Mouse (Mus musculus): ENCODE data around the gene Sema4b. TPM values are rescaled to one million over a fixed set of nuclear protein-coding genes. Genes with fewer than 3 reads are reported as not detected.

Sema4b gene
- polyA plus RNA-seq, 1 experiment from 2014 or later = 6.9 TPM

DNA sequence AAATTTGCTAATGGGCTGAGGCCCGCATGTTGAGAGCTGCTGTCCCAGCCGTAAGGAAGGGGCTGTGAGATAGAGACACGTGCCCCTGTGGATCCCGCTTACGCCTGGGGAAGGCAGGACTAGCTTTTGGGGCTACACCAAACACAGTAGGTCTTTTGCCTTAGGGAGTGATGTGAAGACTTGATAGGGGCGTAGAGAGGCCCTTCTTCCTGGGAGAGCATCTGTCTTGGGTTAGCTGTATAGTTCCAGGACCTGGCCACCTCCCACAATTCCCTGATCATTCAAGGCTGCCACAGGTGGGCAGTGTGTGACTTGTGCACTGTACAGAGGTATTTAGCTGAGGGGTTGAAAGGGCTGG is 13.9 kb downstream of the Sema4b start:
- Histone ChIP-seq H3K4me3 (ENCODE audit: low read depth, low read length) (no peak overlapping the region), H3K27ac (replicated peaks; ENCODE audit: low read depth, low read length) (no peak overlapping the region), H3K9ac (replicated peaks; ENCODE audit: low read length) (no peak overlapping the region), H3K36me3 (replicated peaks; ENCODE audit: control insufficient read depth, insufficient read depth, low read depth, low read length) (no peaks in the 10 kb centered on the region), H3K27me3 (ENCODE audit: control insufficient read depth, insufficient read depth, low read length) (no peaks in the 10 kb centered on the region), H3K4me1 (ENCODE audit: control insufficient read depth, insufficient read depth, low read length) (no peaks in the 10 kb centered on the region), H3K4me2 (ENCODE audit: low read depth, low read length) (no peak overlapping the region), H3K9me3 (replicated peaks; ENCODE audit: control insufficient read depth, low read length) (no peaks in the 10 kb centered on the region)
- ATAC-seq (replicated peaks; ENCODE audit: insufficient number of reproducible peaks, low FRiP score, low TSS enrichment, low read depth) = no peak
- WGBS = 86% methylated on average over 6 of the region's 6 CpGs
- no peak for DNase-seq (ENCODE audit: low spot score)

DNA sequence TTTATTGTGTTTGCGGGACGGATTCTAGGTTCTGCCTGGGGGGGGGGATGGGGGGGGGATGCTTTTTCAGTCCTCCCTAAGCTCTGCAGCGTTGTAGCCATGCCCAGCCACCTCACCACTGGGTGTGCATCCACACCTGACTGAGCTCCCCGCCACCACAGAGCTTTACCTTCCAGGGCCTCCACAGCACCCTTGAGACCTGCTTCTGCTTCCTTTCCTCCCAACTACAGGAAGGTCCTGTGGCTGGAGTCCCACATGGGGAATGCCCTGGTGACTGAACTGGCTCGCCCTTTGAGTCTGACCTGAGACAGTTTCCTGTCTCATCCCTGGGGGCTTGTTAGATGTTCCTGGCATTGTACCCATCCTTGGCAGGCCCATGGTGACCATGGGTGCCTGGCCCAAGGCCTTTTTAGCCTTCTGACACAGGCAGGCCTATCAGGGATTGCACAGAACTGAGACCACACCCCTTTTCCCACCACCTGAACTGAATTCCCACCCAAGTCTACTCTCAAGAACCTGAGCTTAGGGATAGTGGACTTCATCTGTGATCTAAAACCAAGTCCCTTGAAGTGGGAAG is 14.4 kb downstream of the Sema4b start:
- H3K27ac ChIP-seq (replicated peaks; ENCODE audit: low read depth, low read length) = no peak overlapping the region

DNA sequence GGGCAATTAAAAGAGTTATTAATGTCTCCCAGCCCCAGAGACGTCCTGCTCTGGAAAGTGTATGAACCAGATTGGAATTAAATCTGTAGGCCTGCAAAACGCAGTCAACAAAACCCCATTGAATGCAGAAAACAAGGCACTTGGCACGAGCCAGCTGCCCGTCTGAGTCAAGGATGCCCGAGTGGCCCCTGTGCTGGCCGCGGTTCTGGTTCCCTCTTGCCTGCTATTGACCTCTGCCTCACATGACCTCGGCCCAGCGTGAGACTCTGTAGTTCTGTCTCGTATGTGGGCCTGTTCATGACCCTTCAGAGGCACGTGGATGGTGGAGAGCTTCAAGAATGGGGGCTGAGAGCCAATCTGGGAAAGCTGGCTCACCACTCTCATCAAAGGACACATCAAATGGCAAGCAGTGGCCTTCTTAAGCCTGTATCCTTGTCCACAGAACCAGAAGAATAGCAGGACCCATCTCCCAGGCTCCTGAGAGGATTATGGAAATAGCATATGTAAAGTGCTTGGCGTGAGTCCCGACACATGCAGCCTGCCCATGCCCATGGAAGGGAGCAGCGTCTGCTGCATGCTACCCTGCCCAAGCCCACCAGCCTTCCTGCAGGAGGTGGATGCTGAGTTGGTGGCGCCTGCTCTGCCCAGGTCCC is 15.4 kb downstream of the Sema4b start:
- H3K27ac ChIP-seq (replicated peaks; ENCODE audit: low read depth, low read length) = no peak overlapping the region
- DNase-seq (ENCODE audit: low spot score) (no peak), ATAC-seq (replicated peaks; ENCODE audit: insufficient number of reproducible peaks, low FRiP score, low TSS enrichment, low read depth) (no peak)
- 87% methylated on average over 15 of the region's 15 CpGs for WGBS
- no peaks in the 10 kb centered on the region for H3K4me1 ChIP-seq (ENCODE audit: control insufficient read depth, insufficient read depth, low read length)
- no peak overlapping the region for H3K9ac ChIP-seq (replicated peaks; ENCODE audit: low read length)
- no peak overlapping the region for H3K4me3 ChIP-seq (ENCODE audit: low read depth, low read length)
- no peaks in the 10 kb centered on the region for H3K27me3 ChIP-seq (ENCODE audit: control insufficient read depth, insufficient read depth, low read length)
- no peaks in the 10 kb centered on the region for H3K9me3 ChIP-seq (replicated peaks; ENCODE audit: control insufficient read depth, low read length)
- H3K4me2 ChIP-seq (ENCODE audit: low read depth, low read length) = no peak overlapping the region
- no peaks in the 10 kb centered on the region for H3K36me3 ChIP-seq (replicated peaks; ENCODE audit: control insufficient read depth, insufficient read depth, low read depth, low read length)

More for the DNA sequence above, 14.4 kb downstream of the Sema4b start:
- no peak for ATAC-seq (replicated peaks; ENCODE audit: insufficient number of reproducible peaks, low FRiP score, low TSS enrichment, low read depth)
- 88% methylated on average over 5 of the region's 5 CpGs for WGBS
- no peak overlapping the region for H3K4me3 ChIP-seq (ENCODE audit: low read depth, low read length)
- H3K4me1 ChIP-seq (ENCODE audit: control insufficient read depth, insufficient read depth, low read length) = no peaks in the 10 kb centered on the region
- H3K27me3 ChIP-seq (ENCODE audit: control insufficient read depth, insufficient read depth, low read length) = no peaks in the 10 kb centered on the region
- H3K9me3 ChIP-seq (replicated peaks; ENCODE audit: control insufficient read depth, low read length) = no peaks in the 10 kb centered on the region
- H3K4me2 ChIP-seq (ENCODE audit: low read depth, low read length) = no peak overlapping the region; the same call in 1 of the 2 replicates
- H3K9ac ChIP-seq (replicated peaks; ENCODE audit: low read length) = no peak overlapping the region
- no peaks in the 10 kb centered on the region for H3K36me3 ChIP-seq (replicated peaks; ENCODE audit: control insufficient read depth, insufficient read depth, low read depth, low read length)
- DNase-seq (ENCODE audit: low spot score) = no peak

DNA sequence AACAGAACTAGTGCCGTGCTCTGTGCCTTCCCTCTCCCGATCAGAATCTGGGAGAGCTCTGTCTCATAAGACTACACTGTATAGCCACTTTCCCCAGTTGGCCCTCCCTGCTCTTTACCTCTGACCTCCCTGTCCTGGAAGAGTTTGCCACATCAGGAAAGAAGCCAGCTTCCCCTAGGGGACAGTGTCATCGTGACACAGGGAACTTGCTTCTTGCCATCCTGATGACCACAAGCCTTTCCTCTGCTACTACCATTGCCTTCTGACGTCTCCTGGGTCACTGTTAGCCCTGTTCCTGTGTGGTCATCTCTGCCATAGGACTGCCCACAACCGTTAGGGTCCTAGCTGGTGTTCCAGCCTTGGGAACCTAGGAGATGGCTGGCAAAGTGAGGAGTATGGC is 16.3 kb downstream of the Sema4b start:
- no peak for ATAC-seq (replicated peaks; ENCODE audit: insufficient number of reproducible peaks, low FRiP score, low TSS enrichment, low read depth)
- WGBS = 80% methylated on average over 5 of the region's 5 CpGs
- no peaks in the 10 kb centered on the region for H3K4me1 ChIP-seq (ENCODE audit: control insufficient read depth, insufficient read depth, low read length)

DNA sequence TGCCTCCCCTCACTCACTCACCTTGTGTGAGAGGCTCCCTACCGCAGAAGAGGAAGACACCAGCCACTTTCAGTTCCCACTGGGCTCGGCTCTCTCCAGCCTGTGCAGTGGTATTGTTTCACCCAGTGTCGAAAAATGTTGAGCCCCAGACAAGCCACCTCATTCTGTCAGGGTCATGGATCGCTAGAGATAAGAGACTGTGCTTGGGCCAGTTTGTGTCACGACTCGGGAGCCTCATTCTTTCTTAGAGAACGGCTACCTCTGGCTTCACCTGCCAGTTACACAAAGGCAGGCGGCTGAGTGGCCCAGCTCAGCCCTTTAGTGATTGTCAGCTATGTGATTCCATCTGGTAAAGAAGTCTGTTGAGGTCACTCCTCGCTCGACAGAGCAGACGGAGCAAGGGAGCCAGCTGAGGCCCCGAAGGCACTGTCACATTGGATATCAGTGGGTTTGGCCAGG is 17.0 kb downstream of the Sema4b start:
- Histone ChIP-seq H3K4me2 (ENCODE audit: low read depth, low read length) (no peak overlapping the region), H3K4me1 (ENCODE audit: control insufficient read depth, insufficient read depth, low read length) (no peaks in the 10 kb centered on the region), H3K27ac (replicated peaks; ENCODE audit: low read depth, low read length) (no peak overlapping the region), H3K9me3 (replicated peaks; ENCODE audit: control insufficient read depth, low read length) (no peaks in the 10 kb centered on the region), H3K4me3 (ENCODE audit: low read depth, low read length) (no peak overlapping the region), H3K27me3 (ENCODE audit: control insufficient read depth, insufficient read depth, low read length) (no peaks in the 10 kb centered on the region), H3K36me3 (replicated peaks; ENCODE audit: control insufficient read depth, insufficient read depth, low read depth, low read length) (no peaks in the 10 kb centered on the region), H3K9ac (replicated peaks; ENCODE audit: low read length) (no peak overlapping the region)
- 63% methylated on average over 12 of the region's 12 CpGs for WGBS
- no peak for ATAC-seq (replicated peaks; ENCODE audit: insufficient number of reproducible peaks, low FRiP score, low TSS enrichment, low read depth)
- no peak for DNase-seq (ENCODE audit: low spot score)

More for the DNA sequence above, 16.3 kb downstream of the Sema4b start:
- Histone ChIP-seq H3K4me3 (ENCODE audit: low read depth, low read length) (no peak overlapping the region), H3K4me2 (ENCODE audit: low read depth, low read length) (no peak overlapping the region), H3K27ac (replicated peaks; ENCODE audit: low read depth, low read length) (no peak overlapping the region), H3K9me3 (replicated peaks; ENCODE audit: control insufficient read depth, low read length) (no peaks in the 10 kb centered on the region), H3K9ac (replicated peaks; ENCODE audit: low read length) (no peak overlapping the region), H3K36me3 (replicated peaks; ENCODE audit: control insufficient read depth, insufficient read depth, low read depth, low read length) (no peaks in the 10 kb centered on the region), H3K27me3 (ENCODE audit: control insufficient read depth, insufficient read depth, low read length) (no peaks in the 10 kb centered on the region)
- DNase-seq (ENCODE audit: low spot score) = no peak

DNA sequence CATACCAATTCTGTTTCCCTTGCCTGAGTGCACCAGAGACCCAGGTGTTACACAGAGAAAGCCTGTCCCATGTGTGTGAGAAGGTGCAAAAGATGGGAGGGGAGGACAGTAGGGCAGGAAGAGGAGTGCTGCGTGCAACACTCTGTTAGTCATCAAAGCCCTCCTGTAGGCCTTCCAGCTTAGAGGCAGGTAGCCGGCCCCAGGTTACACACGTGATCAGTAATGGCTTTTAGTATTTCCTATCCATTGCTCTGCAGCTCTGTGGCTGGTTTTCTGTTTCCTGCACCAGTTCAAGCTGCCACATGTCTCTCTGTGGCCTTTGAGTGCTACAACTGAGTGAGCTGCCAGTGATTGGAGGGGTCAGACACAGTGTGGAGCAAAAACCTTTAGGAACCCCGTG is 17.7 kb downstream of the Sema4b start:
- H3K27ac ChIP-seq (replicated peaks; ENCODE audit: low read depth, low read length) = no peak overlapping the region
- no peak overlapping the region for H3K9ac ChIP-seq (replicated peaks; ENCODE audit: low read length)
- 86% methylated on average over 4 of the region's 4 CpGs for WGBS
- H3K27me3 ChIP-seq (ENCODE audit: control insufficient read depth, insufficient read depth, low read length) = no peaks in the 10 kb centered on the region
- ATAC-seq (replicated peaks; ENCODE audit: insufficient number of reproducible peaks, low FRiP score, low TSS enrichment, low read depth) (no peak), DNase-seq (ENCODE audit: low spot score) (no peak)
- H3K9me3 ChIP-seq (replicated peaks; ENCODE audit: control insufficient read depth, low read length) = no peaks in the 10 kb centered on the region
- no peak overlapping the region for H3K4me3 ChIP-seq (ENCODE audit: low read depth, low read length)
- H3K4me2 ChIP-seq (ENCODE audit: low read depth, low read length) = no peak overlapping the region
- H3K36me3 ChIP-seq (replicated peaks; ENCODE audit: control insufficient read depth, insufficient read depth, low read depth, low read length) = no peaks in the 10 kb centered on the region
- H3K4me1 ChIP-seq (ENCODE audit: control insufficient read depth, insufficient read depth, low read length) = no peaks in the 10 kb centered on the region

DNA sequence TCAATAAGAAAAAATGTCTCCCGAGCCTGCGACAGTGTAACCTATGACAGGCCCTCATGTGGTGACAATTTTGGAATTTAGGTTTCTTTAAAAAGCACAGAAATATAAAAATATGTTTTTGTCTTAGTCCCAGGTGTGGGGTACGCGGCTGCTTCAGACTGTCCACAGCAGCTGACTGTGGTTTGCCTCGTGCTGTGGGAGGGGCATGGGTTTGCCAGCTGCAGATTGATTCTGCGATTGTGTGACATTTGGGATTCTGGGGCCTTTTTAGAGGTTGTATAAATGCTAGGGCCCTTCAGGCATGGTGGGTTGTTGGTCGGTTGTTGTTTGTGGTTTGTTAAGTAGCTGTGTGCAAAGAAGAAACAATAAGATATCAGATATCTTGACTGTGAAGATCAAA is 18.3 kb downstream of the Sema4b start:
- WGBS = 78% methylated on average over 7 of the region's 7 CpGs
- ATAC-seq (replicated peaks; ENCODE audit: insufficient number of reproducible peaks, low FRiP score, low TSS enrichment, low read depth) (no peak), DNase-seq (ENCODE audit: low spot score) (no peak)
- Histone ChIP-seq H3K9ac (replicated peaks; ENCODE audit: low read length) (no peak overlapping the region), H3K4me3 (ENCODE audit: low read depth, low read length) (no peak overlapping the region), H3K27me3 (ENCODE audit: control insufficient read depth, insufficient read depth, low read length) (no peaks in the 10 kb centered on the region), H3K4me1 (ENCODE audit: control insufficient read depth, insufficient read depth, low read length) (no peaks in the 10 kb centered on the region), H3K36me3 (replicated peaks; ENCODE audit: control insufficient read depth, insufficient read depth, low read depth, low read length) (no peaks in the 10 kb centered on the region), H3K4me2 (ENCODE audit: low read depth, low read length) (no peak overlapping the region), H3K9me3 (replicated peaks; ENCODE audit: control insufficient read depth, low read length) (no peaks in the 10 kb centered on the region), H3K27ac (replicated peaks; ENCODE audit: low read depth, low read length) (no peak overlapping the region)

DNA sequence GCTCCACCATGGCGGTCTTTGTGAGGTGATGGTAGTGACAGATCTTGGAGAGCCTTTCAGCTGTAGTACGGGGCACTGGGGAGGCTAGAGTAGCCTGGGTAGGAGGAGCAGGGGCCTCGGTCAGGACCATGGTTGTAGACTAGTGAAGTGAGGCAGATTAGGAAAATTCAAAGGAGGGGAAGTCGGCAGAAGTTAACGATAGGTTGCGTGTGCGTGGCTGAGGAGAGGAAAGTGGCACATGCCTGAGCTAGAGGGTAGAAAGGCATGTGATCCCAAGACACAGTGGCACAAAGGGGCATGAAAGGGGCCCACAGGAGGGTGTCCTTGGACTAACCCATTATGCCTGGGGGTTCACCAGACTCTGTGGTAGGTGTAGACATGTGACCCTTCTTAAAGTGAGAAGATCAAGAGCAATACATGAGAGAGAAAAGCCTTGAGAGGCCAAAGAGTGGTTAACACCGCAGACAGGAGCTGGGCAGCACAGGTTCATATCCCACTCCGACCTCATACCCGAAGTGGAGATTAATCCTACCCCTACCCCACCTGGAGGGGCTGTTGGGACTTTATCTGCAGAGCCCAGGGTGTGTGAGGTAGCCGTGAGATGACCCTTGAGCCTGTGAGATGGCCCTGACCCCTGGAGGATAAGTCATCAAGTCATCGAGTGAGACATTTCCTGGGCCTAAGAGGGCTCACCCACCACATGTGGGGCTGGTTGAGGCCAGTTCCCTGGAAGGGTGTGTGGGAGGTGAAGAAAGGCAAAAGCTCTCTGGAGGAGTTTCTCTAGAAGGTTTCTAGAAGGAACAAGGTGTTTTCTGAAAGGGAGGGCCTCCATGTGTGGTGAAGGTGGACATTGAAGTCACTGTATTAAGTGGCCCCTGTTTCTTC is 19.3 kb downstream of the Sema4b start:
- Histone ChIP-seq H3K27ac (replicated peaks; ENCODE audit: low read depth, low read length) (no peak overlapping the region), H3K9me3 (replicated peaks; ENCODE audit: control insufficient read depth, low read length) (no peaks in the 10 kb centered on the region), H3K27me3 (ENCODE audit: control insufficient read depth, insufficient read depth, low read length) (no peaks in the 10 kb centered on the region), H3K4me3 (ENCODE audit: low read depth, low read length) (no peak overlapping the region), H3K9ac (replicated peaks; ENCODE audit: low read length) (no peak overlapping the region), H3K36me3 (replicated peaks; ENCODE audit: control insufficient read depth, insufficient read depth, low read depth, low read length) (no peaks in the 10 kb centered on the region), H3K4me2 (ENCODE audit: low read depth, low read length) (no peak overlapping the region), H3K4me1 (ENCODE audit: control insufficient read depth, insufficient read depth, low read length) (no peaks in the 10 kb centered on the region)
- no peak for DNase-seq (ENCODE audit: low spot score)
- WGBS = 89% methylated on average over 12 of the region's 12 CpGs
- no peak for ATAC-seq (replicated peaks; ENCODE audit: insufficient number of reproducible peaks, low FRiP score, low TSS enrichment, low read depth)
